Mouse (Mus musculus): ENCODE measurements around the gene Cd276.

The Cd276 gene

GRCm38 (mm10) chr9:58513749-58514148 is 41.5 kb downstream of the Cd276 start:
- no peak for DNase-seq (ENCODE audit: low spot score in 2 of 2)

GRCm38 (mm10) chr9:58510452-58510851 is 44.8 kb downstream of the Cd276 start:
- DNase-seq (ENCODE audit: low spot score in 2 of 2) = no peak

GRCm38 (mm10) chr9:58507216-58508005 is 47.8 kb downstream of the Cd276 start:
- DNase-seq (ENCODE audit: low spot score in 2 of 2) = no peak

GRCm38 (mm10) chr9:58500946-58501345 is 54.3 kb downstream of the Cd276 start:
- no peak for DNase-seq (ENCODE audit: low spot score in 2 of 2)

GRCm38 (mm10) chr9:58497942-58498341 is 57.3 kb downstream of the Cd276 start:
- no peak for DNase-seq (ENCODE audit: low spot score in 2 of 2)

GRCm38 (mm10) chr9:58496470-58497182 is 58.6 kb downstream of the Cd276 start:
- no peak for DNase-seq (ENCODE audit: low spot score in 2 of 2)

GRCm38 (mm10) chr9:58495035-58495434 is 60.2 kb downstream of the Cd276 start:
- DNase-seq (ENCODE audit: low spot score in 2 of 2) = no peak

GRCm38 (mm10) chr9:58490391-58490790 is 64.8 kb downstream of the Cd276 start:
- no peak for DNase-seq (ENCODE audit: low spot score in 2 of 2)

- no peak for DNase-seq (ENCODE audit: low spot score in 2 of 2)
Measured at GRCm38 (mm10) chr9:58489865-58490165, 65.4 kb downstream of the Cd276 start.

GRCm38 (mm10) chr9:58489133-58489864 is 65.9 kb downstream of the Cd276 start:
- DNase-seq (ENCODE audit: low spot score in 2 of 2) = no peak

GRCm38 (mm10) chr9:58487851-58488801 is 67.1 kb downstream of the Cd276 start, which contains the start of gene Insyn1:
Gene Insyn1 (plus strand): TSS chr9:58488603.
- DNase-seq (ENCODE audit: low spot score in 2 of 2) = peak; percentile 28 to 44

- DNase-seq (ENCODE audit: low spot score in 2 of 2) = no peak
Measured at GRCm38 (mm10) chr9:58487076-58487475, 68.2 kb downstream of the Cd276 start.
